Mouse (Mus musculus): ENCODE results near the gene Emilin1.

DNA sequence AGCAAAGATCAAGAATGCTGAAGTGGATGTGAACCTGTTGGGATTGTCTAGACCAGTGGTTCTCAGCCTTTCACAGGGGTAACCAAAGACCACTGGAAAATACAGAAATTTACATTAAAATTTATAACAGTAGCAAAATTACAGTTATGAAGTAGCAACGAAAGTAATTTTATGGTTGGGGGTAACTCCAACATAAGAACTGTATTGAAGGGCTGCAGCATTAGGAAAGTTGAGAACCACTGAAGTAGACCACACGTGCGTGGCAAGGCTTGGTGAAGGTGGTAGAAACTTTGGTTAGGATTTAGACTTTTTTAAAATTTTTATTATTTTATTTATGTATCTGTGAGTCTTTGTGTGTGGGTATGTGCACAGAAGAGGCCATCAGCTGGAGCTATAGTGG lies 45.5 kb upstream of the Emilin1 start, which contains the start of gene Tmem214:
- TF ChIP-seq CTCF (conservative IDR thresholded peaks at IDR 0.05; ENCODE audit: insufficient read depth, insufficient read length, low read depth, low read length) (no peak), POLR2A (IDR thresholded peaks at IDR 0.05; ENCODE audit: low read depth, low read length) (no peak)
